Mouse (Mus musculus): ENCODE measurements around the gene Terf2. TPM values are rescaled to one million over a fixed set of nuclear protein-coding genes. Genes with fewer than 3 reads are reported as not detected.

Terf2 gene
- polyA plus RNA-seq, 1 experiment from 2014 or later: 6.9 TPM

DNA sequence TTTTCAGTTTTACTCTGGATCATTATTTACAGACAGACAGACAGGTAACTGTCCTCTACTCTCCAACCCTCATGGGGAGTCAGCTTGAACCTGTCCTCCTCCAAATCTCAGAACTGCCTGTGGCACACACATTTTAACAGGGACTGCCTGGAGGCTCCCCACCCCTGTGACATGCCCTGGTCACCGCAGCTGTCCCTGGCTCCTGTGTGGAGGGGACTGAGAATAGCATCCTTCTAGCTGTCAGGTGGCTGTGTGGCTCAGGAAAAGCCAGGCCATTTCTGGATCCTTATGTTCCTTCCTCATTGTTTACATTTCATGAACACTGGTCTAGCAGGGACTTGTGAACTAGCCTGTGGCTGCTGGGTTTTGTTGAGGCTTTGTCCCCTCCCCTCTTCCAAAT lies 22.2 kb downstream of the Terf2 start:
- H3K36me3 ChIP-seq (replicated peaks; ENCODE audit: insufficient read depth, low read length): peaks cover 63% of the 10 kb centered on the region
- ATAC-seq: no peak

DNA sequence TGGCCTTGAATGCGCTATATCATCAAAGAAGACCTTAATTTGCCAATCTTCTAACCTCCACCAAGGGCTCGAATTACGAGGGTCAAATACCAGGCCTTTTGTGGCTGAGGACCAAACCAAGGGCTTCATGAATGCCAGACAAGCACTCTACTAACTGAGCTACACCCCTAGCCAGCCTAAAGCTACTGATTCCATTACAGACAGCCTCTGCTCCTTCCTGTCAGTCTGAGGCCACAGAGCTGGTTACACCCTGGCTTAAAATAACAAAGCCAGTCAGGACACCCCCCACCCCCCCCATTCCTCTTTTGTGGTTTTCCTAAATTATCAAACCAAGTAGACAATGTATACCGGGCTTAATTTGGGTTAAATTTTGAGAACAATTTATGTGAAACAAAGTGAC lies 22.6 kb downstream of the Terf2 start:
- Histone ChIP-seq H3K36me3 (replicated peaks; ENCODE audit: insufficient read depth, low read length) (peaks cover 59% of the 10 kb centered on the region), H3K27ac (ENCODE audit: low read depth) (no peak overlapping the region), H3K4me2 (ENCODE audit: low read depth, low read length) (no peak overlapping the region), H3K27me3 (ENCODE audit: insufficient read depth, low read length) (no peaks in the 10 kb centered on the region), H3K9me3 (ENCODE audit: low read length) (no peaks in the 10 kb centered on the region), H3K4me1 (ENCODE audit: insufficient read depth) (no peaks in the 10 kb centered on the region), H3K4me3 (ENCODE audit: low read depth, low read length) (no peak overlapping the region), H3K9ac (replicated peaks) (no peak overlapping the region)
- DNase-seq (no peak), ATAC-seq (no peak)
- WGBS (ENCODE audit: insufficient replicate concordance): 65% methylated on average over 4 of the region's 4 CpGs
- no peak for TF ChIP-seq EP300 (IDR thresholded peaks at IDR 0.05; ENCODE audit: low read depth)

More for the DNA sequence above, 22.2 kb downstream of the Terf2 start:
- no peak overlapping the region for H3K4me3 ChIP-seq (ENCODE audit: low read depth, low read length)
- H3K4me1 ChIP-seq (ENCODE audit: insufficient read depth): no peaks in the 10 kb centered on the region
- no peak overlapping the region for H3K4me2 ChIP-seq (ENCODE audit: low read depth, low read length)
- DNase-seq: no peak
- TF ChIP-seq EP300 (IDR thresholded peaks at IDR 0.05; ENCODE audit: low read depth) (no peak), CTCF (IDR thresholded peaks at IDR 0.05; ENCODE audit: low read depth) (no peak)
- H3K27ac ChIP-seq (ENCODE audit: low read depth): no peak overlapping the region
- H3K9ac ChIP-seq (replicated peaks): no peak overlapping the region
- H3K9me3 ChIP-seq (ENCODE audit: low read length): no peaks in the 10 kb centered on the region
- WGBS (ENCODE audit: insufficient replicate concordance): 90% methylated on average over 1 of the region's 1 CpGs
- no peaks in the 10 kb centered on the region for H3K27me3 ChIP-seq (ENCODE audit: insufficient read depth, low read length)

DNA sequence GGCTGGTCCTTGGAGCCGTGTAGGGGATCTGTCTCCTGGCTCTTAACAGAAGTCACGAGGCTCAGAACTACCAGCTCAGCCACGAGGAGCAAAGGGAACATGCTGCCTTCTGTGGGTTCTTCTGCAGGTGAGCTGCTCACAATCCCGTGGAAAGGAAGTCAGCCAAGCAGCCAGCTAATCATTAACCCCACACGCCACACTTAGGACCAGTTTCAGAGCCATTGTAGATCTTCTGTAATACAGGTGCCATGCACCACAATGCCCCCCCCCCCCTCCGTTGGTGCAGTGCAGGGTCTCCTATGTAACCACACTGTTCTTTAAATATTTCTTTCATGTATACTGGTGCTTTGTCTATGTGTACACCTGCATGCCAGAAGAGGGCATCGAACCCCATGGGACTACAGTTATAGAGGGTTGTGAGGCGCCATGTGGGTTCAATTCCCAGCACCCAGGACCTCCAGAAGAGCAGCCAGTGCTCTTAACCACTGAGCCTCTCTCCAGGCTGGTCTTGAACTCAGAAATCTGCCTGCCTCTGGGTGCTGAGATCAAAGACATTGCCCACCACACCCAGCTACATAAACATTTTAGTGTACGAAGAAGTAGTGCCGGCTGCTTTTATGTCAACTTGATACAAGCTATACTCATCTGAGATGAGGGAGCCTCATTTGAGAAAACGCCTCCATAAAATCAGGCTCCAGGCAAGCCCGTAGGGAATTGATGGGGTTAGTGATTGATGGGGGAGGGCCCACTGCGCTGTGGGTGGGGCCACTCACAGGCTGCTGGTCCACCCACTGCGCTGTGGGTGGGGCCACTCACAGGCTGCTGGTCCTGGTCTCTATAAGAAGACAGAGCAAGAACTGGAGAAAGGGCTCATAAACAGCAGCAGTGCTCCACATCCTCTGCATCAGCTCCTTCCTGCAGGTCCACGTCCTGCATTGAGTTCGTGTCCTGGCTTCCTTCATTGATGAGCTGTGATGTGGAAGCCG lies 30.5 kb downstream of the Terf2 start, which contains the start of gene Tmed6:
Tmed6 (minus strand) TSS at position 134 of the 986 bp plus-strand sequence.
- TF ChIP-seq EP300 (IDR thresholded peaks at IDR 0.05; ENCODE audit: low read depth) (no peak), CTCF (IDR thresholded peaks at IDR 0.05; ENCODE audit: low read depth) (no peak)
- peaks cover 2% of the 10 kb centered on the region; the same call in 1 of the 2 replicates for H3K4me1 ChIP-seq (ENCODE audit: insufficient read depth)
- H3K36me3 ChIP-seq (replicated peaks; ENCODE audit: insufficient read depth, low read length): peaks cover 11% of the 10 kb centered on the region; the same call in 1 of the 2 replicates
- no peak within 1 kb of the TSS for H3K9ac ChIP-seq (replicated peaks)
- 49% methylated on average over 17 of the region's 17 CpGs for WGBS (ENCODE audit: insufficient replicate concordance)
- DNase-seq (peak; percentile 34), ATAC-seq (peak; percentile 79)
- no peaks in the 10 kb centered on the region for H3K27me3 ChIP-seq (ENCODE audit: insufficient read depth, low read length)
- H3K27ac ChIP-seq (ENCODE audit: low read depth): no peak within 1 kb of the TSS
- no peak within 1 kb of the TSS for H3K4me3 ChIP-seq (ENCODE audit: low read depth, low read length)
- no peaks in the 10 kb centered on the region for H3K9me3 ChIP-seq (ENCODE audit: low read length)
- no peak within 1 kb of the TSS for H3K4me2 ChIP-seq (ENCODE audit: low read depth, low read length)

DNA sequence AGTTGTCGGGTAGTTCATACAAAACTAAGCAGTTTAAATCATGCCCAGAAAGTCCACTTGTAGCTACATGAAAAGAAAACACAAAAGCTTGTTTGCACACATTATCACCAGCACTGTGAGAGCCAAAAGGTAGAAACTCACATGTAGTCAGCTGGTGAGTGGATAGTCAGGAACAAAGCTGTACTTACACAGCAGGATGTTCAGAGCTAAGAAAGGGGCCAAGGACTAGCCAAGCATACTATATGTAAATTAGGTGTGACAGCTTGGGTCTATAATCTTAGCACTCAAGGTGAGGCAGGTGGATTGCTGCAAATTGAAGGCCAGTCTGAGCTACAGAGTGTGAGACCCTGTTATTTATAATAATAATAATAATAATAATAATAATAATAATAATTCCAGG lies 33.7 kb downstream of the Terf2 start:
- TF ChIP-seq CTCF (IDR thresholded peaks at IDR 0.05; ENCODE audit: low read depth) (no peak), EP300 (IDR thresholded peaks at IDR 0.05; ENCODE audit: low read depth) (no peak)
- 74% methylated on average over 1 of the region's 1 CpGs for whole genome bisulfite sequencing (ENCODE audit: insufficient replicate concordance)

DNA sequence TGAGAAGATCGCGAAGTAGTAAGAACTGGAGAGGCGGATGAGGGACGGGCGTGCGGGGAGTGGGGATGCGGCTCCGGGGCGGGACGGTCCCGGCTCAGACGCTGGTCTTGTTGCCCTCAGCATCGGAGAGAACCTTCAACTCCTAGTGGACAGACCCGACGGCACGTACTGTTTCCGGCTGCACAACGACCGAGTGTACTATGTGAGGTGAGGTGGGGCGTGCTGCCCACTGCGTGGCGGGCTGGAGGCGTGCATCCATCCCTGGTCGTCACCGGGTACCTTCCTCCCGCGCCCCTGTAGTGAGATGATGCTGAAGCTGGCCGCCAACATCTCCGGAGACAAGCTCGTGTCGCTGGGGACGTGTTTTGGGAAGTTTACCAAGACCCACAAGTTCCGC lies 39.4 kb downstream of the Terf2 start:
- H3K27me3 ChIP-seq (ENCODE audit: insufficient read depth, low read length): no peaks in the 10 kb centered on the region
- H3K4me1 ChIP-seq (ENCODE audit: insufficient read depth): peaks cover 23% of the 10 kb centered on the region
- peak overlapping the region; percentile 94 for H3K4me2 ChIP-seq (ENCODE audit: low read depth, low read length)
- DNase-seq: no peak
- peak overlapping the region; percentile 92 for H3K4me3 ChIP-seq (ENCODE audit: low read depth, low read length)
- no peaks in the 10 kb centered on the region for H3K9me3 ChIP-seq (ENCODE audit: low read length)
- peaks cover 39% of the 10 kb centered on the region for H3K36me3 ChIP-seq (replicated peaks; ENCODE audit: insufficient read depth, low read length)
- peak overlapping the region; percentile 58 for H3K27ac ChIP-seq (ENCODE audit: low read depth)
- under 1% methylated on average over 33 of the region's 33 CpGs for WGBS (ENCODE audit: insufficient replicate concordance)
- H3K9ac ChIP-seq (replicated peaks): peak overlapping the region; percentile 84
- TF ChIP-seq EP300 (IDR thresholded peaks at IDR 0.05; ENCODE audit: low read depth) (no peak; the same call in 1 of the 2 replicates), CTCF (IDR thresholded peaks at IDR 0.05; ENCODE audit: low read depth) (no peak)
- peak; percentile 56 for ATAC-seq

More for the DNA sequence above, 33.7 kb downstream of the Terf2 start:
- DNase-seq: no peak
- Histone ChIP-seq H3K4me3 (ENCODE audit: low read depth, low read length) (no peak overlapping the region), H3K9me3 (ENCODE audit: low read length) (no peaks in the 10 kb centered on the region), H3K27ac (ENCODE audit: low read depth) (no peak overlapping the region), H3K36me3 (replicated peaks; ENCODE audit: insufficient read depth, low read length) (peaks cover 9% of the 10 kb centered on the region), H3K27me3 (ENCODE audit: insufficient read depth, low read length) (no peaks in the 10 kb centered on the region), H3K9ac (replicated peaks) (no peak overlapping the region), H3K4me2 (ENCODE audit: low read depth, low read length) (no peak overlapping the region), H3K4me1 (ENCODE audit: insufficient read depth) (peaks cover 10% of the 10 kb centered on the region)
- no peak for ATAC-seq

All from liver, postnatal 0 days (tissue).